Mouse (Mus musculus) right cerebral cortex, postnatal 10 days (tissue): ENCODE data around the gene Psme2.

Experiments used
- DNase-seq, 2 experiments: peaks; one replicate each; pipeline ENCODE4 v3.0.0; 2021; ENCODE audit warnings: low spot score in 2 of 2

Psme2 gene

GRCm38 (mm10) chr14:55567496-55567895 lies 23.4 kb downstream of the Psme2 start:
- DNase-seq: no peak

GRCm38 (mm10) chr14:55565748-55566147 lies 25.2 kb downstream of the Psme2 start:
- no peak for DNase-seq

GRCm38 (mm10) chr14:55563249-55563648 lies 27.7 kb downstream of the Psme2 start:
- DNase-seq: no peak

- no peak for DNase-seq
Measured at GRCm38 (mm10) chr14:55561860-55562259, 29.1 kb downstream of the Psme2 start.

GRCm38 (mm10) chr14:55560202-55561073 lies 30.5 kb downstream of the Psme2 start, which contains the start of gene A730061H03Rik:
Gene A730061H03Rik, minus strand, starts transcription at chr14:55560406.
- DNase-seq: peak; percentile 99 to 100

GRCm38 (mm10) chr14:55559799-55560201 lies 31.1 kb downstream of the Psme2 start, which contains the start of gene Dcaf11:
Gene Dcaf11, plus strand, starts transcription at chr14:55560006.
- DNase-seq: peak; percentile 94 to 95

- no peak for DNase-seq
Measured at GRCm38 (mm10) chr14:55558740-55559448, 32.0 kb downstream of the Psme2 start.

- no peak for DNase-seq
Measured at GRCm38 (mm10) chr14:55557587-55557986, 33.3 kb downstream of the Psme2 start.

- DNase-seq: peak; percentile 77 to 84
Measured at GRCm38 (mm10) chr14:55557003-55557402, 33.9 kb downstream of the Psme2 start.

GRCm38 (mm10) chr14:55555788-55556187 lies 35.1 kb downstream of the Psme2 start:
- DNase-seq: no peak

GRCm38 (mm10) chr14:55554635-55555034 lies 36.3 kb downstream of the Psme2 start:
- no peak for DNase-seq

GRCm38 (mm10) chr14:55551794-55552193 lies 39.1 kb downstream of the Psme2 start:
- DNase-seq: no peak

GRCm38 (mm10) chr14:55551347-55551746 lies 39.6 kb downstream of the Psme2 start:
- DNase-seq: no peak

GRCm38 (mm10) chr14:55550191-55550590 lies 40.7 kb downstream of the Psme2 start:
- DNase-seq: no peak

GRCm38 (mm10) chr14:55544334-55544733 lies 46.6 kb downstream of the Psme2 start:
- no peak for DNase-seq

- no peak for DNase-seq
Measured at GRCm38 (mm10) chr14:55542268-55542667, 48.6 kb downstream of the Psme2 start.

- DNase-seq: peak; percentile 81 to 87
Measured at GRCm38 (mm10) chr14:55540787-55541321, 50.1 kb downstream of the Psme2 start.

GRCm38 (mm10) chr14:55540067-55540786 lies 50.7 kb downstream of the Psme2 start, which contains the start of gene Pck2:
Gene Pck2, plus strand, starts transcription at chr14:55540266.
- peak; percentile 83 to 84 for DNase-seq
